Mouse (Mus musculus) brain, embryonic 18.5 days (tissue): Measurements from ENCODE around the gene Dpp6.

Source experiments
- DNase-seq: peaks from one replicate; pipeline ENCODE4 v3.0.0-alpha.2; 2012; ENCODE audit warnings: low read depth, low spot score

The Dpp6 gene

DNA sequence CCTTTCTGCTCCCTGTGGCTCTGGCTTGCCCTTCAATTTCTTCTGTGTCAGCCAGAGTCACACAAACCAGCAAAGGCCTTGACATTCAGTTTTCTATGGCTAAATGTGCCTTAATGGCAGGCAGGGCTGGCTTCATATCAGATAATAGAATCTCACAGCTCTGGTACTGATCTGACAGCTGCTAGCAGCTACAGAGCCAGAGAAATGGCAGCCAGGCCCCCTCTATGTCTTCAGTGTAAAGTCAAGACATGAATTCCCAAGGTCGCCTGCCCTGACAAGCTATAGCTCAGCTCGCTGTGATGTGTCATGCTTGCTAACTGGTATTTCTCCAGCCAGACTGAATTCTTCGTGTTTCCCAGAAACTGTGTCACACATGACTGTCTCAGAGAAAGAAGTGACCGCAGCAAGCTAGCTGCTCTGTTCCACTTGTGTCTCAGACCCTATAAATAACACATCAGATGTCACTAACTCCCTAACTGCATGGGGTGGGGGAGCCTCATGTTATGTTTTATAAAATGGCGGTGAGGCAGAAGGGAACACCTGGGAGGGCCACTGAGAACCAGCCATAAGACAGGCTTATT, 915.4 kb downstream of the Dpp6 start:
- DNase-seq: peak; percentile 10

DNA sequence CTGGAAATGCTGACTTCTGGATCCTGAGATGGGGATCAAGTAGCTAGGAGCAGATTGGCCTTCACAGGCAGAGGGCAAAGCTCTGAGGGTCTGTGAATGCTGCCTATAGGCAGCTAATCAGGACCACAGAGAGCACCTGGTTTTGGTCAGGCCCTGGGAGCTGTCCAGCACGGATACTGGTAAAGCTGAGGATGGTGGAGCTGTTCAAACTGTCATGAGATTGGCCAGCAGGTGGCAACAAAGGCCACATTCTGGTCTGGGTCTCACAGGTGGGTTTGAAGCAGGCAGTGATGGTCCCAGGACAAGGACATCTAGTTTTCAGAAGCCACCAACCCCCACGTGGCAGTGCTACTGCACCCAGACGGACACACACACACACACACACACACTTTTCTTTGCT, 920.2 kb downstream of the Dpp6 start:
- DNase-seq: no peak

DNA sequence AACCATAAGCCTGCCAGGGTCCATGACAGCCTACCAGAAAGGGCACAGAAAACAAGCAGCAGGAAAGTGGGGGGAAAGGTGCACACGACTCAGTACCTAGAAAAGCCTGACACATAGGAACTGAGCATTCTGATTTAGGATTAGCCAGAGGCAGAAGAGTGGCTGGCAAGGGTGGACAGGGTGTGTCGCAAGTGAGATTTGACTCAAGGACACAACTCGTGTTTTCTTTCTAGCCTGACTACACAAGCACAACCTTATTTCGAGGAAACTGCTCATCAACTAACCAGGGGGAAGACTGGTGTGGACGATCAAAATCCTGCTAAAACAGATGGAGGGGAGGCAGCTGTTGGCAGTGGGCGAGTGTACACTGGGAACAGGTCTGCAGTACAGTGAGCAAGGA, 922.2 kb downstream of the Dpp6 start:
- no peak for DNase-seq

GRCm38 (mm10) chr5:27744944-27745343, 927.9 kb downstream of the Dpp6 start:
- no peak for DNase-seq

DNA sequence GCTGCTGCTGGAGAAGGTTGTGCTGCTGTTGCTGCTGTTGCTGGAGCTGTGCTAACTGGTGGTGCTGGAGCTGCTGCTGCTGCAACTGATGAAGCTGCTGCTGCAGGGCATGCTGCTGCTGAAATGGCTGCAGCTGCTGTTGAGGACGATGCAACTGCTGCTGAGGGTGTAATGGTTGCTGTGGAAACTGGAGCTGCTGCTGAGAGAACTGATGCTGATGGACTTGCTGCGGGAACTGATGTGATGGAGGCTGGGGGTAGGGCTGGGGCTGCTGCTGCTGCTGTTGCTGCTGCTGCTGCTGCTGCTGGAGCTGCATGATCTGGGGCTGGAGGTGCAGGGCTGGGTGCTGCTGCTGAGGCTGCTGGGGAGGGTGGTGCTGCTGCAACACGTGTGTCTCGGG, 948.8 kb downstream of the Dpp6 start:
- no peak for DNase-seq

DNA sequence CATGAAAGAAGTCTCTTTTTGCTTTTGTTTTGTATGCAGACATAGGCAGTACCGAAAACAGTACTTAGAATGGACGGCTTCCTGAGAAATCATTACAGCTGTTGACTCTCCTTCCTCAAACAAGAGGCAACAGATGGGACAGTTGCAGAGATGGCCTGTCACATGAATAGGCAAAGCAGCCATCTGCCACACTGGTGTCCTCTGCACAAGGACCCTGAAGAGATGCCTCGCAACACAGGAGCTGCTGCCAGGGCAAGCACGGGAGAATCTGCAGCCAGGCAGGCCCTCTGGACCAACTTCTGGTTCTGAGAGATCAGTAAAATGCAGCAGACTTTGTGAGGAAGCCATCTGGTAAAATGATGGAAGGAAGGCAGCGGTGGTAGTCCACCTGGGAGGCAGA, 950.9 kb downstream of the Dpp6 start:
- DNase-seq: no peak
